Mouse (Mus musculus): Measurements from ENCODE around the gene Sertad3.

DNA sequence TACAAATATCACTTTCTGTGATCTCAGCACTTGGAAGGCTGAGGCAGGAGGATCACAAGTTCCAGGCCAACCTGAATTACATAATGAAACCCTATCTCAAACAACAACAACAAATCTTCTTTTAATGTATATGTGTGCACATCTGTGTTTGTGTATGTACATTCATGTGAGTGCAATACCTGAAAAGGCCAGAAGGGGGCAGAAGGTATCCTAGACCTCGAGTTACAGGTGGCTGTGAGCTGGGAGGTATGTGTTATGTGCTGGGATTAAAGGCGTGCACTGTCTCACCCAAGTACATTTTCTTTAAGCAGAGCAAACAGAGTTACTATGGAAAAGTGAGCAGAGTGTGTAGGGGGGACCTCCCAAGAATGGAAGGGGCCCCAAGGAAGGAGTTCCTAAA lies 44.4 kb upstream of the Sertad3 start:
- TF ChIP-seq POLR2A (IDR thresholded peaks at IDR 0.05; ENCODE audit: extremely low read depth, insufficient read depth, low read length) (no peak), CTCF (IDR thresholded peaks at IDR 0.05; ENCODE audit: low read depth, low read length) (no peak)
